Mouse (Mus musculus) limb, embryonic 11.5 days (tissue): Measurements from ENCODE around the gene Camta2. TPM values are rescaled to one million over a fixed set of nuclear protein-coding genes. Genes with fewer than 3 reads are reported as not detected.

Source experiments
- ATAC-seq: fragments of 200-750 bp; cut with Nextera tagmentation; 2 replicates; pipeline ENCODE4 v1.8.0; 2017; ENCODE audit warnings: low read depth; ENCODE audit not compliant: insufficient number of reproducible peaks, low FRiP score, low TSS enrichment
- DNase-seq: peaks from one replicate; pipeline ENCODE4 v3.0.0-alpha.2; 2015; ENCODE audit warnings: low spot score
- H3K27ac ChIP-seq: fragments of 300-500 bp; sonication (generic); replicated peaks from 2 replicates; pipeline ENCODE4 v1.5.1; 2014; ENCODE audit warnings: low read depth, mild to moderate bottlenecking, low read length
- H3K27me3 ChIP-seq: fragments of 300-500 bp; sonication (generic); 2 replicates; pipeline ENCODE4 v1.6.1; 2014; ENCODE audit warnings: mild to moderate bottlenecking, low read length, mixed read lengths; ENCODE audit not compliant: control insufficient read depth, insufficient read depth
- H3K36me3 ChIP-seq: fragments of 300-500 bp; sonication (generic); 2 replicates; pipeline ENCODE4 v1.6.1; 2014; ENCODE audit warnings: mild to moderate bottlenecking, low read length, moderate library complexity, mixed read lengths; ENCODE audit not compliant: control insufficient read depth, insufficient read depth
- H3K4me1 ChIP-seq: fragments of 300-500 bp; sonication (generic); 2 replicates; pipeline ENCODE4 v1.6.1; 2014; ENCODE audit warnings: low read length, mixed read lengths; ENCODE audit not compliant: control insufficient read depth, insufficient read depth
- H3K4me2 ChIP-seq: fragments of 300-500 bp; sonication (generic); 2 replicates; pipeline ENCODE4 v1.6.1; 2014; ENCODE audit warnings: low read depth, mild to moderate bottlenecking, moderate library complexity; ENCODE audit not compliant: severe bottlenecking
- H3K4me3 ChIP-seq: fragments of 300-500 bp; sonication (generic); 2 replicates; pipeline ENCODE4 v1.5.1; 2014; ENCODE audit warnings: low read depth, low read length
- H3K9ac ChIP-seq: fragments of 300-500 bp; sonication (generic); 2 replicates; pipeline ENCODE4 v1.6.1; 2014; ENCODE audit warnings: mild to moderate bottlenecking, low read length
- H3K9me3 ChIP-seq: fragments of 300-500 bp; sonication (generic); 2 replicates; pipeline ENCODE4 v1.6.1; 2016; ENCODE audit warnings: low read length; ENCODE audit not compliant: control insufficient read depth
- WGBS: fragments of 180-500 bp; shearing (Covaris S2); extraction: QIAGEN DNeasy Blood & Tissue Kit; methylation state at CpG from one replicate; pipeline ENCODE4 v1.1.7; 2014; 5-methylcytosine and 5-hydroxymethylcytosine counted together
- polyA plus RNA-seq: library from polyadenylated mRNA; unstranded; fragments of >200 nt; fragmentation: Nextera tagmentation; extraction: Ambion mirVana; gene quantifications from 2 replicates; pipeline ENCODE4 v1.2.1, GENCODE M21; 2014

Camta2 gene
- polyA plus RNA-seq, 1 experiment from 2014 or later: 8.2 TPM

GRCm38 (mm10) chr11:70653345-70654197, 34.3 kb downstream of the Camta2 start:
- Histone ChIP-seq H3K4me1 (peaks cover 41% of the 10 kb centered on the region), H3K9me3 (no peaks in the 10 kb centered on the region), H3K27me3 (no peaks in the 10 kb centered on the region), H3K36me3 (peaks cover 28% of the 10 kb centered on the region), H3K4me2 (peak overlapping the region; percentile 96), H3K9ac (peak overlapping the region; percentile 98), H3K27ac (peak overlapping the region; percentile 97), H3K4me3 (peak overlapping the region; percentile 100)
- WGBS: under 1% methylated on average over 52 of the region's 63 CpGs
- DNase-seq (peak; percentile 84), ATAC-seq (peak; percentile 33)

- Histone ChIP-seq H3K4me3 (peak overlapping the region; percentile 100), H3K27ac (peak overlapping the region; percentile 97), H3K9me3 (no peaks in the 10 kb centered on the region), H3K4me1 (peaks cover 44% of the 10 kb centered on the region), H3K36me3 (peaks cover 28% of the 10 kb centered on the region), H3K9ac (peak overlapping the region; percentile 98), H3K4me2 (peak overlapping the region; percentile 96), H3K27me3 (no peaks in the 10 kb centered on the region)
- DNase-seq: no peak
- no peak for ATAC-seq
- 53% methylated on average over 6 of the region's 6 CpGs for WGBS
These were observed 35.0 kb downstream of the Camta2 start for GRCm38 (mm10) chr11:70652884-70653344.

- peaks cover 28% of the 10 kb centered on the region for H3K36me3 ChIP-seq
- no peak for ATAC-seq
- DNase-seq: peak; percentile 61
- no peaks in the 10 kb centered on the region for H3K9me3 ChIP-seq
- peak overlapping the region; percentile 100 for H3K4me3 ChIP-seq
- H3K27me3 ChIP-seq: no peaks in the 10 kb centered on the region
- peak overlapping the region; percentile 97; the same call in 1 of the 2 replicates for H3K27ac ChIP-seq
- peak overlapping the region; percentile 96 for H3K4me2 ChIP-seq
- whole genome bisulfite sequencing: 62% methylated on average over 12 of the region's 12 CpGs
- peak overlapping the region; percentile 98; the same call in 1 of the 2 replicates for H3K9ac ChIP-seq
- peaks cover 38% of the 10 kb centered on the region for H3K4me1 ChIP-seq
These were observed 35.6 kb downstream of the Camta2 start for GRCm38 (mm10) chr11:70652029-70652883.

- Histone ChIP-seq H3K4me1 (peaks cover 32% of the 10 kb centered on the region), H3K9ac (no peak overlapping the region), H3K27ac (no peak overlapping the region), H3K9me3 (no peaks in the 10 kb centered on the region), H3K4me3 (peak overlapping the region; percentile 6), H3K4me2 (peak overlapping the region; percentile 1; the same call in 1 of the 2 replicates), H3K36me3 (peaks cover 28% of the 10 kb centered on the region), H3K27me3 (no peaks in the 10 kb centered on the region)
- DNase-seq: no peak
- no peak for ATAC-seq
- 77% methylated on average over 2 of the region's 2 CpGs for WGBS
These were observed 36.5 kb downstream of the Camta2 start for GRCm38 (mm10) chr11:70651391-70651790.

- Histone ChIP-seq H3K9me3 (no peaks in the 10 kb centered on the region), H3K27ac (no peak overlapping the region), H3K36me3 (peaks cover 28% of the 10 kb centered on the region), H3K4me3 (peak overlapping the region; percentile 16; the same call in 1 of the 2 replicates), H3K9ac (no peak overlapping the region), H3K27me3 (no peaks in the 10 kb centered on the region), H3K4me1 (peaks cover 32% of the 10 kb centered on the region), H3K4me2 (no peak overlapping the region)
- DNase-seq (no peak), ATAC-seq (no peak)
- WGBS: 86% methylated on average over 12 of the region's 12 CpGs
These were observed 37.4 kb downstream of the Camta2 start for GRCm38 (mm10) chr11:70650322-70651175.

GRCm38 (mm10) chr11:70649185-70649734, 38.6 kb downstream of the Camta2 start:
- Histone ChIP-seq H3K4me1 (peaks cover 32% of the 10 kb centered on the region), H3K9ac (no peak overlapping the region; the same call in 1 of the 2 replicates)

GRCm38 (mm10) chr11:70648512-70648911, 39.4 kb downstream of the Camta2 start:
- H3K4me1 ChIP-seq: peaks cover 32% of the 10 kb centered on the region
- H3K9me3 ChIP-seq: no peaks in the 10 kb centered on the region
- ATAC-seq: no peak
- peaks cover 38% of the 10 kb centered on the region for H3K36me3 ChIP-seq
- no peak overlapping the region for H3K27ac ChIP-seq
- H3K4me2 ChIP-seq: peak overlapping the region; percentile 90
- H3K9ac ChIP-seq: peak overlapping the region; percentile 68
- no peaks in the 10 kb centered on the region for H3K27me3 ChIP-seq
- 86% methylated on average over 4 of the region's 4 CpGs for WGBS
- peak overlapping the region; percentile 58 for H3K4me3 ChIP-seq
- DNase-seq: no peak

More at GRCm38 (mm10) chr11:70649185-70649734, 38.6 kb downstream of the Camta2 start:
- peak overlapping the region; percentile 90; the same call in 1 of the 2 replicates for H3K4me2 ChIP-seq
- WGBS: 80% methylated on average over 8 of the region's 8 CpGs
- no peak overlapping the region for H3K4me3 ChIP-seq
- H3K36me3 ChIP-seq: peaks cover 36% of the 10 kb centered on the region
- no peaks in the 10 kb centered on the region for H3K9me3 ChIP-seq
- DNase-seq (no peak), ATAC-seq (no peak)
- no peak overlapping the region for H3K27ac ChIP-seq
- H3K27me3 ChIP-seq: no peaks in the 10 kb centered on the region
